Comparison of ENCODE assay signal across 1 mouse cellular context in the genomic region with DNA sequence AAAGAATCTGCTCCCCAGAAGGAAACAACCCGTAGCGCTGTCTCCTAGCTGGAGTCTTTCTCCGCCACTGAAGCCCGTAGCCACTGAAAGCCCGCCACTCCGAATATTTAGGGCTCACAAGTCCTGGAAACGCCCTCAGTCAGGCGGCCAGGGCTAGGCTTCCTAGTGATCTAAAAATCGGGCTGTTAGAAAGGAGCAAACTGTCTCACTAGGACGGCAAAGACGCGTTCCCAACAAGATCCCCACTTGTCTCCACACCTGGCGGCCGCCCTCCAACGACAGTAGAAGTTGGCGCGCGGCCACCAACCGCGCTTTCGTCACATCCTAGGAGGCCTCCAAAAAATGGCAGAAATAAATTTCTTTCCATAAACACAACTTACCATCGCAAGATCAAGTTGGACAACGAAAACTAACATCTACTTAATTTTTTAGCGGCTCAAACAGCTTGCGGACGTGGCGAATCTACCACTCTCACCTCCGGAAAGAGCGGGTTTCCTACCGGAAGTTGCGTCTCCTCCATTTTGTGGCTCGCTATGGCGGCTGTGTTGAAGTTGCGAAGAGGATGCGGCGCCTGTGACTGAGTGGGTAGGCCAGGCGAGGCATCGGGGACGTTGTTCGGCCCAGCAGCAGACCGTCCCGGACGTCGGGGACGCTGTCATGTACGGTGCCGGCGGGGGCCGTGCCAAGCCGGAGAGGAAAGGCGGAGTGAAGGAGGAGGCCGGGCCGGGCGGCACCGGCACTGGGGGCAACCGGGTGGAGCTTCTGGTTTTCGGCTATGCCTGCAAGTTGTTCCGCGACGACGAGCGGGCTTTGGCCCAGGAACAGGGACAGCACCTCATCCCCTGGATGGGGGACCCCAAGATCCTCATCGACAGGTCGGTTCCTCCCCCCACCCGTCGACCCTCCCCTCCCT.
TF ChIP-seq lines count a peak whose summit lies in the region.

A gene (plus strand): TSS at position 500 of the 913 bp plus-strand sequence.

TF ChIP-seq in MEL, 35 proteins besides CTCF, POLR2A, EP300 and RAD21 (continued from another document):
- TF ChIP-seq UBTF (IDR thresholded peaks at IDR 0.05; ENCODE audit: borderline replicate concordance, insufficient read depth, low read depth, low read length) (0 out of 2 replicates have a peak, but pooled peaks have one; percentile 62), MAX (IDR thresholded peaks at IDR 0.05; ENCODE audit: low read length) (peak; percentile 54; the same call in 1 of the 2 replicates), POLR2AphosphoS2 (IDR thresholded peaks at IDR 0.05; ENCODE audit: low read length) (peak; percentile 86), MYC (IDR thresholded peaks at IDR 0.05; ENCODE audit: low read depth, low read length) (peak; percentile 76; the same call in 1 of the 2 replicates), RCOR1 (IDR thresholded peaks at IDR 0.05; ENCODE audit: low read depth, low read length) (no peak), SMC3 (IDR thresholded peaks at IDR 0.05; ENCODE audit: low read depth, low read length) (no peak), USF2 (IDR thresholded peaks at IDR 0.05; ENCODE audit: borderline replicate concordance in 1 of 2, insufficient read depth in 1 of 2, low read depth in 1 of 2, low read length in 2 of 2) (no peak), TCF12 (IDR thresholded peaks at IDR 0.05; ENCODE audit: low read depth, low read length) (peak; percentile 62), TBP (IDR thresholded peaks at IDR 0.05; ENCODE audit: low read depth, low read length) (peak; percentile 92), MYB (IDR thresholded peaks at IDR 0.05; ENCODE audit: low read depth, low read length) (no peak), NRF1 (IDR thresholded peaks at IDR 0.05; ENCODE audit: insufficient read depth, low read depth, low read length, poor library complexity, severe bottlenecking) (no peak), JUND (IDR thresholded peaks at IDR 0.05; ENCODE audit: low read depth, low read length) (no peak; the same call in 1 of the 2 replicates)
